9 mouse cellular contexts compared by ENCODE assay signal in genomic region chrX:93793168-93793567, GRCm38 (mm10). TPM values are rescaled to one million over a fixed set of nuclear protein-coding genes. Genes with fewer than 3 reads are reported as not detected.
DNase-seq lines count a peak whose midpoint lies in the region; ATAC-seq and TF ChIP-seq lines count a peak whose summit lies in the region.
"Had no signal": no experiment of that assay in that cellular context is flagged by ENCODE, and none has a peak within 500 bp of the region (broad histone marks: within the 10 kb centered on the region; RNA-seq: fewer than 3 reads in every experiment).

No protein-coding gene starts in this region.

- no peak overlapping the region for H3K4me3 ChIP-seq in heart, postnatal 0 days (ENCODE audit: low read depth, low read length)
- H3K4me3 ChIP-seq: embryonic facial prominence, embryonic 12.5 days had no signal

- DNase-seq in heart, postnatal 0 days (ENCODE audit: low spot score): no peak
- DNase-seq in heart, adult 11 months: no peak
- DNase-seq in urinary bladder, postnatal 25 days (ENCODE audit: low spot score): peak; percentile 21
- DNase-seq in urinary bladder, postnatal 4 days (ENCODE audit: low spot score in 2 of 2): no peak
- DNase-seq in c-Kit-positive CD71-negative TER-119-negative erythroid progenitor cells, embryonic 14.5 days (ENCODE audit: low read depth): peak; percentile 17
- peak; percentile 14 to 40 for DNase-seq in heart, postnatal 10 days
- DNase-seq in lung, postnatal 14 days: peak; percentile 48
- DNase-seq in splenic B cell, adult 2 months (ENCODE audit: low read depth, low spot score): peak; percentile 73

- no peak overlapping the region for H3K4me2 ChIP-seq in heart, postnatal 0 days (ENCODE audit: low read depth, low read length)
- H3K4me2 ChIP-seq: embryonic facial prominence, embryonic 12.5 days had no signal

- H3K9me3 ChIP-seq in heart, postnatal 0 days (replicated peaks; ENCODE audit: control insufficient read depth, low read length): no peaks in the 10 kb centered on the region
- H3K9me3 ChIP-seq: embryonic facial prominence, embryonic 12.5 days had no signal

- TF ChIP-seq EP300 in heart, postnatal 0 days (IDR thresholded peaks at IDR 0.05; ENCODE audit: low read depth): no peak

- no peaks in the 10 kb centered on the region for H3K4me1 ChIP-seq in heart, postnatal 0 days (ENCODE audit: control insufficient read depth, insufficient read depth)
- H3K4me1 ChIP-seq: embryonic facial prominence, embryonic 12.5 days had no signal

- no peaks in the 10 kb centered on the region for H3K36me3 ChIP-seq in heart, postnatal 0 days (replicated peaks; ENCODE audit: control insufficient read depth, insufficient read depth, low read length)
- H3K36me3 ChIP-seq in splenic B cell, adult 2 months (ENCODE audit: control insufficient read depth, insufficient read depth, low read length, poor library complexity, severe bottlenecking): 0 out of 2 replicates have a peak, but pooled peaks cover 1% of the 10 kb centered on the region
- H3K36me3 ChIP-seq: embryonic facial prominence, embryonic 12.5 days had no signal

- intact Hi-C loops in heart, postnatal 10 days (cut with DNase I): loop anchor here (2.0 to 5.0 kb wide), 3 partner anchors 96 to 721 kb away; no protein-coding TSS in a partner anchor

- no peak overlapping the region for H3K9ac ChIP-seq in heart, postnatal 0 days (replicated peaks; ENCODE audit: low read depth, low read length)
- H3K9ac ChIP-seq: embryonic facial prominence, embryonic 12.5 days had no signal

- no peak overlapping the region for H3K27ac ChIP-seq in heart, postnatal 0 days (ENCODE audit: low read depth)
- H3K27ac ChIP-seq: embryonic facial prominence, embryonic 12.5 days had no signal

- no peak for ATAC-seq in heart, postnatal 0 days (ENCODE audit: insufficient read depth, low read depth)

- H3K27me3 ChIP-seq in heart, postnatal 0 days (ENCODE audit: control insufficient read depth, insufficient read depth, low read length): no peaks in the 10 kb centered on the region
- H3K27me3 ChIP-seq in splenic B cell, adult 2 months (ENCODE audit: control insufficient read depth, insufficient read depth, low read length, poor library complexity, severe bottlenecking): no peaks in the 10 kb centered on the region
- H3K27me3 ChIP-seq: embryonic facial prominence, embryonic 12.5 days had no signal

- peak; percentile 46; the same call in 1 of the 2 replicates for TF ChIP-seq CTCF in heart, postnatal 0 days (IDR thresholded peaks at IDR 0.05; ENCODE audit: low read depth)

RNA-seq across cellular contexts. Expression of gene Pdk3, which starts 38.8 kb away (rescaled TPM):
- 70.6 and 79.8 TPM in 2 replicates for total RNA-seq in heart, postnatal 0 days (2014; rRNA removed; ENCODE audit: low replicate concordance)
- 74.1 and 76.7 TPM in 2 replicates for polyA plus RNA-seq in heart, postnatal 0 days (2015; fragmentation: Nextera tagmentation; extraction: Ambion mirVana)
- 10 to 100 TPM; 13.5 to 14.5 TPM for total RNA-seq in heart, postnatal 10 days (2021)

Comparison
In these comparisons a context has a peak if more than half of its experiments do, and no peak if none do; other contexts are left out.
1. DNase-seq: peak in urinary bladder, postnatal 25 days (single experiment), c-Kit-positive CD71-negative TER-119-negative erythroid progenitor cells, embryonic 14.5 days (single experiment), heart, postnatal 10 days (2 of 2), lung, postnatal 14 days (single experiment) and splenic B cell, adult 2 months (single experiment); none in heart, postnatal 0 days (single experiment), heart, adult 11 months (single experiment) and urinary bladder, postnatal 4 days (0 of 2).